Mouse (Mus musculus) megakaryocyte, embryonic 14.5 days (primary cell): ENCODE data around the gene BC005537. TPM values are rescaled to one million over a fixed set of nuclear protein-coding genes. Genes with fewer than 3 reads are reported as not detected.
"Not testable (repeated sequence)": the region's sequence is repeated elsewhere in the genome, so short reads cannot be mapped to it uniquely, and the experiment has no call there.

Source experiments
- H3K27me3 ChIP-seq: replicated peaks from 2 replicates; pipeline ENCODE3; 2012; ENCODE audit warnings: inconsistent platforms
- H3K36me3 ChIP-seq: replicated peaks from 2 replicates; pipeline ENCODE3; 2012; ENCODE audit warnings: low read length, inconsistent platforms, mixed read lengths
- H3K4me1 ChIP-seq: 2 replicates; pipeline ENCODE4 v1.6.1; 2012; ENCODE audit warnings: inconsistent platforms
- H3K4me3 ChIP-seq: replicated peaks from 2 replicates; pipeline ENCODE3; 2012; ENCODE audit warnings: moderate library complexity, mild to moderate bottlenecking, inconsistent platforms
- H3K9me3 ChIP-seq: 2 replicates; pipeline ENCODE4 v1.6.1; 2012; ENCODE audit warnings: inconsistent platforms
- FLI1 ChIP-seq: IDR thresholded peaks from 2 replicates; pipeline ENCODE4 v1.6.1; 2012; ENCODE audit warnings: low read length, inconsistent platforms, mixed read lengths
- GATA1 ChIP-seq: IDR thresholded peaks from 3 replicates; pipeline ENCODE4 v1.6.1; 2012; ENCODE audit warnings: mixed read lengths, low read length, inconsistent platforms, borderline replicate concordance
- polyA plus RNA-seq: library from polyadenylated mRNA; stranded (reverse); fragments of >175 nt; gene quantifications from 2 replicates; pipeline ENCODE4 v1.2.3, GENCODE M21; 2012; ENCODE audit warnings: low replicate concordance; ENCODE audit not compliant: insufficient read depth

Gene BC005537
- polyA plus RNA-seq, 1 experiment = 32.0 TPM

GRCm38 (mm10) chr13:24822663-24823343, 21.3 kb downstream of the BC005537 start:
- Histone ChIP-seq H3K27me3 (no peaks in the 10 kb centered on the region), H3K36me3 (peaks cover 54% of the 10 kb centered on the region), H3K4me3 (no peak overlapping the region), H3K9me3 (no peaks in the 10 kb centered on the region), H3K4me1 (peaks cover 3% of the 10 kb centered on the region; the same call in 1 of the 2 replicates)
- TF ChIP-seq GATA1 = no peak
- TF ChIP-seq FLI1 = no peak

- TF ChIP-seq FLI1 (no peak), GATA1 (no peak)
- Histone ChIP-seq H3K4me3 (no peak overlapping the region), H3K36me3 (peaks cover 38% of the 10 kb centered on the region), H3K27me3 (no peaks in the 10 kb centered on the region), H3K4me1 (peaks cover 7% of the 10 kb centered on the region; the same call in 1 of the 2 replicates), H3K9me3 (no peaks in the 10 kb centered on the region)
These were observed 23.2 kb downstream of the BC005537 start for GRCm38 (mm10) chr13:24824647-24825046.

GRCm38 (mm10) chr13:24825587-24825986, 24.1 kb downstream of the BC005537 start:
- Histone ChIP-seq H3K36me3 (peaks cover 30% of the 10 kb centered on the region), H3K4me3 (no peak overlapping the region), H3K9me3 (no peaks in the 10 kb centered on the region), H3K27me3 (no peaks in the 10 kb centered on the region), H3K4me1 (peaks cover 8% of the 10 kb centered on the region; the same call in 1 of the 2 replicates)
- TF ChIP-seq GATA1 (no peak), FLI1 (no peak)

GRCm38 (mm10) chr13:24826116-24826515, 24.7 kb downstream of the BC005537 start:
- no peak overlapping the region for H3K4me3 ChIP-seq
- peaks cover 27% of the 10 kb centered on the region for H3K36me3 ChIP-seq
- H3K9me3 ChIP-seq = no peaks in the 10 kb centered on the region
- no peaks in the 10 kb centered on the region for H3K27me3 ChIP-seq
- peaks cover 10% of the 10 kb centered on the region; the same call in 1 of the 2 replicates for H3K4me1 ChIP-seq
- no peak for TF ChIP-seq GATA1
- no peak for TF ChIP-seq FLI1

- no peak for TF ChIP-seq GATA1
- no peak for TF ChIP-seq FLI1
These were observed 29.4 kb downstream of the BC005537 start for GRCm38 (mm10) chr13:24830756-24831352.

GRCm38 (mm10) chr13:24831353-24832130, 30.1 kb downstream of the BC005537 start, which contains the start of the genes Acot13 and Tdp2:
Gene Acot13, minus strand, starts transcription at chr13:24831540.
Gene Tdp2, plus strand, starts transcription at chr13:24831679.
- Histone ChIP-seq H3K27me3 (no peaks in the 10 kb centered on the region), H3K9me3 (no peaks in the 10 kb centered on the region), H3K4me3 (peak within 1 kb of the TSS; percentile 99), H3K36me3 (peaks cover 11% of the 10 kb centered on the region), H3K4me1 (peaks cover 29% of the 10 kb centered on the region)
- TF ChIP-seq GATA1 (no peak), FLI1 (peak; percentile 19; the same call in 1 of the 2 replicates)

More at GRCm38 (mm10) chr13:24830756-24831352, 29.4 kb downstream of the BC005537 start:
- peaks cover 29% of the 10 kb centered on the region for H3K4me1 ChIP-seq
- peaks cover 9% of the 10 kb centered on the region for H3K36me3 ChIP-seq
- H3K4me3 ChIP-seq = peak overlapping the region; percentile 99
- no peaks in the 10 kb centered on the region for H3K9me3 ChIP-seq
- H3K27me3 ChIP-seq = no peaks in the 10 kb centered on the region

GRCm38 (mm10) chr13:24832131-24832810, 30.8 kb downstream of the BC005537 start:
- H3K27me3 ChIP-seq = no peaks in the 10 kb centered on the region
- H3K4me3 ChIP-seq = peak overlapping the region; percentile 99
- peaks cover 29% of the 10 kb centered on the region for H3K4me1 ChIP-seq
- H3K9me3 ChIP-seq = no peaks in the 10 kb centered on the region
- no peak for TF ChIP-seq FLI1
- TF ChIP-seq GATA1 = no peak
- peaks cover 16% of the 10 kb centered on the region for H3K36me3 ChIP-seq

GRCm38 (mm10) chr13:24832811-24833155, 31.3 kb downstream of the BC005537 start:
- H3K9me3 ChIP-seq = no peaks in the 10 kb centered on the region
- no peak for TF ChIP-seq FLI1
- H3K4me3 ChIP-seq = peak overlapping the region; percentile 99
- H3K36me3 ChIP-seq = peaks cover 19% of the 10 kb centered on the region
- H3K4me1 ChIP-seq = peaks cover 29% of the 10 kb centered on the region
- H3K27me3 ChIP-seq = no peaks in the 10 kb centered on the region

- not testable (repeated sequence) for H3K27me3 ChIP-seq, H3K4me3 ChIP-seq, H3K9me3 ChIP-seq
- H3K4me1 ChIP-seq = peaks cover 19% of the 10 kb centered on the region
- peaks cover 54% of the 10 kb centered on the region for H3K36me3 ChIP-seq
These were observed 36.3 kb downstream of the BC005537 start for GRCm38 (mm10) chr13:24837765-24838164.

GRCm38 (mm10) chr13:24839831-24840230, 38.4 kb downstream of the BC005537 start:
- Histone ChIP-seq H3K27me3 (peaks cover 3% of the 10 kb centered on the region), H3K4me1 (peaks cover 7% of the 10 kb centered on the region), H3K4me3 (no peak overlapping the region), H3K9me3 (no peaks in the 10 kb centered on the region), H3K36me3 (peaks cover 54% of the 10 kb centered on the region)
- TF ChIP-seq GATA1 (no peak), FLI1 (no peak)
